Mouse (Mus musculus) gastrocnemius, adult 2 months (tissue): ENCODE measurements around the gene Gm28043. TPM values are rescaled to one million over a fixed set of nuclear protein-coding genes. Genes with fewer than 3 reads are reported as not detected.
"Not testable (repeated sequence)": the region's sequence is repeated elsewhere in the genome, so short reads cannot be mapped to it uniquely, and the experiment has no call there.

ENCODE experiments used
- DNase-seq: peaks from one replicate; pipeline ENCODE4 v3.0.0; 2022
- H3K27ac ChIP-seq: fragments of 200-600 bp; 2 replicates; pipeline ENCODE4 v1.8.1; 2022; ENCODE audit warnings: mild to moderate bottlenecking
- H3K4me3 ChIP-seq: fragments of 200-600 bp; 2 replicates; pipeline ENCODE4 v1.8.1; 2022; ENCODE audit warnings: mild to moderate bottlenecking, moderate library complexity
- CTCF ChIP-seq: fragments of 200-600 bp; IDR thresholded peaks from 2 replicates; pipeline ENCODE4 v1.8.1; 2022; ENCODE audit warnings: antibody characterized with exemption, mild to moderate bottlenecking, moderate library complexity
- intact Hi-C: fragments of 180-260 bp; cut with DNase I; formaldehyde crosslinking; loops from one replicate; pipeline ENCODE4 v1.15.1; 2025
- total RNA-seq, 2 experiments: library from RNA; stranded (reverse); gene quantifications; 2 replicates each; pipeline ENCODE4 v1.2.3; 2021

Gene Gm28043
- total RNA-seq, 2 experiments from 2014 or later: 0.70 to 1.2 TPM

DNA sequence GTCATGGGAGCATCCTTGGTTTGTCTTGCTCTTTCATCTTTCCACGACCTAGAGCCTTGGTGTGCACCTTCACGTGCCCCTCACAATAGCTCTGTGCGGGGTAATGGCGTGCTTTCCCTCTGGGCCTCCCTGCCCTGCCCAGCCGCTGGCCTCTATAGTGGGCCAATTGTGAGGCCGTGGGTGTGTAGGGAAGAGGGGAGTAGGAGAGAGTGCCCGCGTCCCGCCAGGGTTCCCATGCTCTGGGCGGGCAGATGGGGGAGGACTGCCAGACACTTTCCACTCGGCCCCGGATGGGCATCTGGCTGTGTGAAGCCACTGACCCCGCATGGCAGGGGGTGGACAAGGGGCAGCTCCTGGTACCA is 17.9 kb upstream of the Gm28043 start:
- intact Hi-C loops: no loop called here
- Histone ChIP-seq H3K4me3 (no peak overlapping the region), H3K27ac (no peak overlapping the region)
- no peak for DNase-seq
- TF ChIP-seq CTCF: no peak

DNA sequence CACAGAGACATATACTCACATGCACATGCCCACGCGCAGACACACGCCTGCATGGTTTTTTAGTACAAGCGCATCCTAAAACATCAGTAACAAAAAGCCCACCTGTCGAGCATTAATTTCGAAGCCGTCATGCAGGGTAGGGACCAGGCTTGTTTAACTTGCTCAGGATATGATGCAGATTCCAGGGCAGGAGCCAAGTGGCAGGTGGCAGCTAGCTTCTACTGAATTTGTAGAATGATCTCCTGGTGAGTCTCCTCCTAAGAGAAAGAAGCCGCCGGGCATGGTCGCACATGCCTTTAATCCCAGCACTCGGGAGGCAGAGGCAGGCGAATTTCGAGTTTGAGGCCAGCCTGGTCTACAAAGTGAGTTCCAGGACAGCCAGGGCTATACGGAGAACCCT is 15.6 kb upstream of the Gm28043 start:
- Histone ChIP-seq H3K4me3 (no peak overlapping the region), H3K27ac (no peak overlapping the region)
- intact Hi-C loops: no loop called here
- no peak for TF ChIP-seq CTCF
- no peak for DNase-seq

DNA sequence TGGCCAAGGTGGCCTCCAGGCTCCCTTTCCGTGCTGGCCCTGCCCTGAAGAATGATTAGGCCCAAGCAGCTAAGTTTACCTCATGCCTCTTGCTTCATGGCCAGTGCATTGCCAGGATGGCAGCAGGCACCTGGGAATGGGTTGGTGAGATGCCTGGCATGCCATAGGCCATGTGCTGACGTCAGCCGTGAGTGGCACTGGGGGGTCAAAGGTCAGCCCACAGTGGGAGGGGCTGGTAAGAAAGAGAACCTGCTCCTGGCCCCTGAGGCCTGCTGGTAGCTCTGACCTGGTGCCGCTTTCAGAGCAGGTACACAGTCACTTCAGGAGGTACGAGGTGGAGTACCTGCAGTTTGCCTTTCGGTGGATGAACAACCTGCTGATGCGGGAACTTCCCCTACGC is 15.1 kb upstream of the Gm28043 start:
- no peak for DNase-seq
- intact Hi-C loops: no loop called here
- TF ChIP-seq CTCF: no peak
- Histone ChIP-seq H3K27ac (no peak overlapping the region), H3K4me3 (no peak overlapping the region)

DNA sequence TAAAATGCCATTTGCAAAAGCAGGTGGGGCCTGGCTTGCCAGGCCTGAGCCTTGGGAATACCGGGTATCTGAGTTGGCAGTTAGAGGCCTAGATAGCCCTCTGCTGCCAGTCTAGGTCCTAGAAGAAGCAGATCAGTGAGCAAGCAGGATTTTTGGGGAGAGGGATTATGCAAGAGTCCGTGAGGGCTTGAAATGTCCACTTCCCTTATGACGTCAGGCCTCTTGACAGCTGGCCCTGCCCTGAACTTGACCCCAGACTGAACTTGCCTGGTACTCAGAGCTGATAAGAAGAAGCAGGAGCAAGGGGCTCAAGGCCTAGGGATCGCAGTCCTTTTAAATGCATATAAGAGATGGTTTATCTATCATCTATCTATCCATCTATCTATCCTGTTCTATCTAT is 13.3 kb upstream of the Gm28043 start:
- Histone ChIP-seq H3K4me3 (no peak overlapping the region), H3K27ac (no peak overlapping the region)
- DNase-seq: no peak
- intact Hi-C loops: loop anchor here (5.0 to 10.0 kb wide), 2 partner anchors 173 to 281 kb away; no protein-coding TSS in a partner anchor
- TF ChIP-seq CTCF: no peak

DNA sequence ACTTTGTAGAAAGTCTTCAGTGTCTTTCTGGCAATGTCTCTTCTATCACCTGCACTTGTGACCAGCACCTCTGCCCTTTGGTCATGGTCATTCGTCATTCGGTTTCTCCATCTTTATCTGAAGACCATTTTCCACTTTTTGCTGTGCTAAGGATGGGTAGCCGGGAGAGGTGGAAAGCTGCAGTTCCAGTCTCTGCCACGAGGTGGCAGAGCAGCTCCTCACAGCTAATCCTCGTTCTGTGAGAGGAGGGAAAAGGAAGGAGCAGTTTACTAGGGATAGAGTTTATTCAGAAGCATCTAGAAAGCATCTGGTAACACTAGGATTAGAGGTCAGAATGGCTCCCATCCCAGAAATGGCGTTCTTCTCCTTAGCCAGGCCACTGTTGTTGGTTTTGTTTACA is 11.4 kb upstream of the Gm28043 start:
- intact Hi-C loops: loop anchor here (5.0 to 10.0 kb wide), 2 partner anchors 172 to 279 kb away; no protein-coding TSS in a partner anchor
- no peak overlapping the region for H3K27ac ChIP-seq
- H3K4me3 ChIP-seq: no peak overlapping the region
- TF ChIP-seq CTCF: peak; percentile 100; the same call in 1 of the 2 replicates
- peak; percentile 82 for DNase-seq

DNA sequence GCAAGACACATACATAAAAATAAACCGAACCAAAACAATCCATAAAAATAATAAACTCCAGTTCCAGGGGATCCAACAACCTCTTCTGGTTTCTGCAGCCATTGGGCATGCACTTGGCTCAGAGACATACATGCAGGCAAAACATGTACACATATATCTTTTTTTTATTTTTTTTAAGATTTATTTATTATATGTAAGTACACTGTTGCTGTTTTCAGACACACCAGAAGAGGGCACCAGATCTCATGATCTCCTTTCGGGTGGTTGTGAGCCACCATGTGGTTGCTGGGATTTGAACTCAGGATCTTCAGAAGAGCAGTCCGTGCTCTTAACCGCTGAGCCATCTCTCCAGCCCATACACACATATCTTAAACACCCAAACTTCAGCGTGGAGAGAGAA is 1.2 kb upstream of the Gm28043 start:
- peak; percentile 39; the same call in 1 of the 2 replicates for TF ChIP-seq CTCF
- DNase-seq, H3K27ac ChIP-seq, intact Hi-C loops, H3K4me3 ChIP-seq: not testable (repeated sequence)

DNA sequence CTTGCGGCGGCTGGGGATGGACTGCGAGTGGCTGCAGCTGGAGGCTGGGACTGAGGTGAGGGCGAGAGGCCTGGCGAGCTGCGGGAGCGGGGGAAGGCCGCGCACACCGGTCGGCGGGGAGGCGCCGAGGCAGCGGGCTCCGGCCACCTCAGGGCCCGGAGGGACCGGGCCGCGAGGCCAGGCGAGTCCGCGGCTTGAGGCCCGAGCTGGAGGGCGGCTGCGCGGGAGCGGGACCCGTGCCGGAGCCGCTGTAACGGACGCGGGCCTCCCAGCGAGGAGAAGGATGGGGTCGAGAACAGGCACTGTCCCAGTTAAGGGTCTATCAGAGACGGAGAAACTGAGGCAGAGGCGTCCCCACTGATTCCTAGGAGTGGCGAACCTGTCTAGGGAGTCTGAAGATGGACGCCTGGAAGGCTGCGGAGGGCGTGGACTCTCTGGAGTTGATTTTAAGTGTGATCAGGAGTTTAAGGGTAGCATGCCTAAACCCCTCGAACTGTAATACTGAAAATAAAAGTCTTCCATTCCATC is 412 bp downstream of the Gm28043 start:
- peak overlapping the region; percentile 93 for H3K4me3 ChIP-seq
- no peak for TF ChIP-seq CTCF
- intact Hi-C loops: no loop called here
- DNase-seq: no peak
- peak overlapping the region; percentile 97 for H3K27ac ChIP-seq

DNA sequence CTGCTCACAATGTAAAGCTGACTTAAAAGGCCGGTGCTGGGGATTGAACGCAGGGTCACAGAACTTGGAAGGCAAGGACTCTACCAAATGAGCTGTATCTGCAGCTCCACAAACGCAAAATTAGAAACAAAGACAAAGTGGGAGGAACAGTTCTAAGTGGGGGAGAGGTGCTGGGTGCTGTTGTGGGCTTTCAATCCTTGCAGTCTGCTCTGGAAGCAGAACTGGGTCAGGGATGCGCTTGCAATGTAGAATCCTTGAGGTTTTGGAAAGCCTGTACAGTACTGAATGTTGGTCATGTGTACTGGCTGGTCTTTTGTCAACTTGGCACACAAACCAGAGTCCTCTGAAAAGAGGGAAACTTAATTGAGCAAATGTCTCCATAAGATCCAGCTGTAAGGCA is 940 bp downstream of the Gm28043 start:
- no peak for DNase-seq
- H3K4me3 ChIP-seq: peak overlapping the region; percentile 93
- intact Hi-C loops: no loop called here
- TF ChIP-seq CTCF: no peak
- peak overlapping the region; percentile 97 for H3K27ac ChIP-seq

DNA sequence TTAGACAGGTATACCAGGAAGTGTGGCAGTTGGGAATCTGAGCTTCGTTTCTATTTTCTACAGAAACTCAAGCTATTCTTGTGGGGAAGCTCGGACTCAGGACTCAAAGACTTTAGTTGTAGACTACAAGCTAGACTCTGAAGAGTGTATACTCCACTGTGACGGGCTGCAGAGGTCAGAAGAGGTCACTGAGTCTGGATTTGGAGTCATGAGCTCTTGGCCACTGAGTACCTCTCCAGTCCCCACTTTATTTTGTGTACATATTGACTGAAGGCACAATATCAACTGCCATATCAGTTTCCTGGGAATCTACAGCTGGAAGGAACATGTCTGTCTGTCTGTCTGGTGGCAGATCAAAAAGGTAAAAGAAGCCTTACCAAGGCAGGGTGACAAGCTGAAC is 4.6 kb downstream of the Gm28043 start:
- no peak for DNase-seq
- intact Hi-C loops: no loop called here
- no peak overlapping the region for H3K4me3 ChIP-seq
- H3K27ac ChIP-seq: no peak overlapping the region
- TF ChIP-seq CTCF: no peak

DNA sequence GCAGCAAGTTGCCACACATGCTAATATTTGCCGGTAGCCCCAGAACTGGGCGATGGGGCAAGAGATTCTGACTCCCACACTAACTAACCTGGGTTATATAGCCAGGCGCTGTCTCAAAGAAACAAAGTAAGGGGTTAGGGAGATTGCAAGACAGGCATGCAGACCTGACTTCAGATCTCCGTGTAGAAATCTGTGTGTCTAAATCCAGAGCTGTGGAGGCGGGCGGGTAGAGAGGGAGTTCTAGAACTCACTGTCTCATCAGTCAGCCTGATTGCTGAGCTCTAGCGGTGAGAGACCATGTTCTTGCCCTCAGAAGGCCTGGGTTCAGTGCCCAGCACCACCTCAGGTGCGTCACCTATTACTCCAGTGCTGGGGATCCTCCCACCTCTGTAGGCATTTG is 8.8 kb downstream of the Gm28043 start:
- DNase-seq: no peak
- no peak overlapping the region for H3K27ac ChIP-seq
- intact Hi-C loops: no loop called here
- H3K4me3 ChIP-seq: no peak overlapping the region
- TF ChIP-seq CTCF: no peak

DNA sequence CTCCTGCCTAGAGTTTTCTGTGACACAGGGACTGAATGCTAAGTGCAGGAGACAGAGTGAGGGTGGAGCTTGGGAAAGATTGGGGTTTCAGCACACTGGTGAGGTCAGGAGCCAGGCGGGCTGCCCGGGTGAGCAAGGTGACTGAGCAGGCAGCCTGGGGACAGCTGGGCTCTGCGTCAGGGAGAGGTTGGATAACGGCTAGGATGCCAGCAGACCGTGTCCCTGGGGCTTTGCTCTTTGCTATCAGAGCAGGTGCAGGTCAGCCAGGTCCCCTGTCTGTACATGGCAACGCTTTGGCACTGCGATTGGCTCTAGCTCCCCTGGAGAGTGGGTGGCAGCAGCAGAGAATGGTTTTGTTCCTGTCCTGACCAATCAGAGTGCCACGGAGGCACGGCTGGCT is 12.6 kb downstream of the Gm28043 start:
- intact Hi-C loops: no loop called here

DNA sequence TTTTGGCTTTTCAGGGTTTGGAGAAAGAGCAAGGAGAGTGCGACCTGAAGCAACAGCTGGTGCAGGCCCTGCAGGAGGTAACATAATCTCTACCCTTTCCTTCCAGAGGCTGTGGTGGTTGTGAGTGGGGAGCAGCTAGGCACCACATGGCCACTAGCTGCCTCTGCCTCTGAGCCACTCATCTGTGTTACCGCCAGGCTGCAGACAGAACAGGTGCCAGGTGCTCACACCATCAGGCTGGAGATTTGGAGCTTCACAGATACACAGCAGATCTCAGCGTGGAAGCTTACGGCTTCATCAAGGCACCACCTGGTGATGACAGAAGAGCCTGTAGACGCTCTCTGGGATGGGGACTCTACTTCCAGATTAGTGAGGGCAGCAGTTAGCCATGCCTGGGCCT is 14.3 kb downstream of the Gm28043 start:
- no peak for TF ChIP-seq CTCF
- intact Hi-C loops: no loop called here
- DNase-seq: peak; percentile 59
- Histone ChIP-seq H3K27ac (peak overlapping the region; percentile 83), H3K4me3 (no peak overlapping the region)

More for the DNA sequence above, 12.6 kb downstream of the Gm28043 start:
- peak; percentile 87 for DNase-seq
- H3K27ac ChIP-seq: peak overlapping the region; percentile 83
- H3K4me3 ChIP-seq: no peak overlapping the region
- no peak for TF ChIP-seq CTCF

DNA sequence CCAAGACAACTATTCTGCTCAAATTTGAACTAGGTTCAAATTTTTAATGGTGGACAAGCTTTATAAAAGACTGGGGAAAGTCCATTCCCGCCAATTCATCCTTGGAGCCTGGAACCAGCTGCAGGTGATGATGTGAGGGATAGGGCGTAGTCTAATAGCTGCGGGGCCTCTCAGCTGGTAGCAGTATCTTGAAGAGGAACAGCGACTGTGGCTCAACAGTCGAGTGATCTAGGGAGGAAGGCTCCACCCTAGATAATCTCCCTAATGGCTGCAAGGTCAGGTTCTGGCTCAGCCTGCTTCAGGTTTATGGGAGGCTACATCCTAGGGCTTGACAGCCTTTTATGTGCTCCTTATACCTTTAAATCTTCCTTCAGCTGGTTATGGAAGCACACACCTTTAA is 14.9 kb downstream of the Gm28043 start:
- intact Hi-C loops: loop anchor here (10.0 kb wide), 1 partner anchor 255 kb away; no protein-coding TSS in a partner anchor
- H3K27ac ChIP-seq: peak overlapping the region; percentile 83
- no peak for TF ChIP-seq CTCF
- H3K4me3 ChIP-seq: no peak overlapping the region
- DNase-seq: no peak

DNA sequence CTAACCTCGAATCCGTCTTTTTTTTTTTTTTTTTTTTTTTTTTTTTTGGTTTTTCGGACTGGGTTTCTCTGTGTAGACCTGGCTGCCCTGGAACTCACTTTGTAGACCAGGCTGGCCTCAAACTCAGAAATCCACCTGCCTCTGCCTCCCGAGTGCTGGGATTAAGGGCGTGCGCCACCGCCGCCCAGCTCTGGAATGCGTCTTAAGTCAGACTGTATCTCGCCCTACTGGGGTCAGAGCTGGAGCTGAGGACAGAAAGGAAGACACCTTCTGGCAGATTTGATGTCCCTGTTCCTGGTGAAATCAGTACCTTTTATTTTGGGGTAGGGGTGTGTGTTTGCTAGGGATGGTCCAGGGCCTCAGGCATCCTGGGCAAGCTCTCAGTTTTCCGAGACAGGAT is 17.6 kb downstream of the Gm28043 start:
- TF ChIP-seq CTCF: no peak
- no peak overlapping the region for H3K4me3 ChIP-seq
- DNase-seq: no peak
- intact Hi-C loops: loop anchor here (10.0 kb wide), 1 partner anchor 252 kb away; no protein-coding TSS in a partner anchor
- no peak overlapping the region for H3K27ac ChIP-seq
